Mouse (Mus musculus) gastrocnemius, adult 8-10 months (tissue): ENCODE results near the gene Olfr524. TPM values are rescaled to one million over a fixed set of nuclear protein-coding genes. Genes with fewer than 3 reads are reported as not detected.

Source experiments
- DNase-seq, 2 experiments: peaks; one replicate each; pipeline ENCODE4 v3.0.0; 2022; ENCODE audit warnings: low spot score in 2 of 2
- total RNA-seq, 4 experiments: library from RNA; stranded (reverse); gene quantifications; 2 replicates each; pipeline ENCODE4 v1.2.4; 2022

Olfr524 gene
- total RNA-seq: not detected

GRCm38 (mm10) chr7:140205864-140206263 is at the start of gene Olfr524:
TSS of gene Olfr524 (minus strand) at chr7:140205964.
- DNase-seq: no peak

DNA sequence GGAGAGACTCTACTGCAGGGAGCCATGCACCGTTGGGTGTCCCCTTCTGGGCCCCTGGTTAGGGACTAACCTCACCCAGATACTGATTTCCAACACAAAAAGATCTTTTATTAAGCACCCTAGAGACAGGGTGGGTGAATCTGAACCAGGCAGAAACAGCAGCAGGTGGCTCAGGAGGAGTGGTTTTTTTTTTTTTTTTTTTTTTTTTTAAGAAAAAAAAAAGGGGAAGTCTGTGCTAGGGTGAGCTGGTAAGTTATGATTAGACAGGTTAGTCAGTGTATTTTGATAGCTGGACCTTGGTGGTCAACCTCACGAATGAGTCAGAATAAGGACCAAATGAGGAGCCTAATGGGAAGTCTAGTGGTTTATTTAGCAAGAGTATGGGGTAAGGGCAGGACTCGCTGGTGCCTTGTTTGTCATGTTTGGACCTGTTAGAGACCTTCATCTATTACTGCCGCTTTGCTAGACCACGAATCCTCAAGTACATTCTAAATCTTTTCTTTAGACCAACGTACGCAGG is 48.1 kb upstream of the Olfr524 start:
- no peak for DNase-seq

DNA sequence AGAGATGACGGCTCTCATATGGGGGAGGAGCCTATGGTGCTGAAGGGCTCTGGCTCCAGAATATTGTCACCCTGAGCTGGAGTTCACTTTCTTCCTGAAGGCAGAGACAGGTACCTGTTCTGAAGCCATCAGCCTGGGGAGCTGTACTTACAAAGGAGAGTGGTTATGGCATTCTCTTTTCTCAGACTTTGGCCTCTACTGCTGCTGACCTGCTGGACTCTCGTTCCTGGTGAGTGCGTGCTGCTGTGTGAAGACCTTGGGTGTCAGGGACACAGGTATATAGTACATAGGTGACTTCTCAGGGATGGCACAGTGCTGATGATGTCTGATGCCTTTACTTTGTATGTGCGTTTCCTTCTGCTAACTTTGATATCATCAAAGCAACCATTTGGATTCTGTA is 41.5 kb upstream of the Olfr524 start, which contains the start of gene 5830411N06Rik:
TSS of gene 5830411N06Rik (plus strand) at position 69 of the 400 bp plus-strand sequence.
- no peak for DNase-seq

DNA sequence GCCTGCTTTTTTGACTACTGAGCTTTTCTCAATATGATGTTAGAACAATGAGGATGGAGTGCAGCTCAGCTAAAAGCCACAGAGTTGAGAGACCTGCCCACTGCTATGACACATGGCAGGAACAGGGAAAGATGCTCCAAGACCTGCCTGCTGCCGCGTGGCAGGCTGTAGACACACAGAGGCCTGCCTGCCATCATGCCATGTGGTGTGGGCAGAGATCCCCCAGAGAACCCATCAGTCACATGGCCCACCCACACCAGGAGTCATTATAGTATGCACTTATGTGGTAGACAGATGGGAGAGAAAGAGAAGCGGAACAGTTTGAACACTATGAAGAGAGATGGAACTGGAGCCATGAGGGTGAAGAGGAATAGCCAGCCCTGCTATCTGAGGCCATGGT is 27.9 kb upstream of the Olfr524 start:
- no peak for DNase-seq

DNA sequence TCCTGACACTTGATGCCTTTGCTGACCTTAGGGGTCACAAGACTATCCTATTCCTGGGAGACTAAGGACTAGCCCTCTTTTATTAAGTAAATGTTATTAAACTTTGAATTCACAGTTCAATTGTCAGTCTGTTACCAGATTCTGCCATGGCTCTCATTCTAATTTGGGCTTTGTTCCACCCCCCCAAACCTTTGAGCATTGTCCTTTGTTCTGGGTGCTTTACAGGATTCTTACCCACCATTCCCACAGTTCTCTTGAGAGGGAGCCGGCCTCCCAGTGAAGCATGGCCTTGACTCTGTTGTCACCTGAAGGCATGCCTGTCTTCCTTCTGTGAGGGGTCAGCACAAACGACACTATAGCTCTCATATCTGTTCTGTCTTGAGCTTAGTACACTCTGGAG is 25.3 kb upstream of the Olfr524 start:
- no peak for DNase-seq

DNA sequence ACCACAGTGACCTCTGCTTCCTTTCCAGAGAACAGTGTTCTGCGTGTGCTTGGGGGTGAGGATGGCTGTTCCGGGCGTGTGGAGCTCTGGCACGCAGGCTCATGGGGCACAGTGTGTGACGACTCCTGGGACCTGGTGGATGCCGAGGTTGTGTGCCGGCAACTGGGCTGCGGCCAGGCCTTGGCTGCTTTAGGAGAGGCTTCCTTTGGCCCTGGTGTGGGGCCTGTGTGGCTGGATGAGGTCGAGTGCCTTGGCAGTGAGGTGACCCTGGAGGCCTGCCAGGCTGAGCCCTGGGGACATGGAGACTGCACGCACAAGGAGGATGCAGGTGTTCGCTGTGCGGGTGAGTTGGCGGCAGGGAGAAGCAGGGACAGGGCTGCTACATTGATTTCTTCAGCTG is 22.7 kb upstream of the Olfr524 start:
- no peak for DNase-seq

- no peak for DNase-seq
Measured at GRCm38 (mm10) chr7:140224209-140224608, 18.4 kb upstream of the Olfr524 start.

- no peak for DNase-seq
Measured at GRCm38 (mm10) chr7:140220375-140220774, 14.6 kb upstream of the Olfr524 start.

GRCm38 (mm10) chr7:140219268-140219667 is 13.5 kb upstream of the Olfr524 start:
- DNase-seq: no peak

- DNase-seq: no peak
Measured at GRCm38 (mm10) chr7:140217967-140218366, 12.2 kb upstream of the Olfr524 start, which contains the start of gene Cd163l1. TSS of gene Cd163l1 (plus strand) at chr7:140218267.

DNA sequence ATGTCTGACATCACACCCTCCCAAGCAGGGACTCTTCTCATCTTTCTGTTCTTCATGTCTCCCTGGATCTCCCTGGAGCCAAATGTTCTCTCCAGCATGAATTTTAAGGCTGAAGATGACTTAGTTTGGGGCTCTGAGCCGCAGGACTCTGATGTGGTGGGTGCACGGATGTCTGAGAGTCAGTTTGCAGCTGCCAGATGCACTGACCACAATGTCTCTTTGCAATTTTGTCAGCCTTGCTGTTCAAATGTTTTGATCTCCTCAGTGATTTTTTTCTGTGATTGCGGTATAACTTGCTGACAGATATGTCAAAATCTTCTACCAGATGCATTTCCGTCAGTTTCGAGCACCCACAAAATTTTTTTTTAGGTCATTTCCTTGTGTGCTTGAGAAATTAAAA is 8.1 kb upstream of the Olfr524 start:
- DNase-seq: no peak

DNA sequence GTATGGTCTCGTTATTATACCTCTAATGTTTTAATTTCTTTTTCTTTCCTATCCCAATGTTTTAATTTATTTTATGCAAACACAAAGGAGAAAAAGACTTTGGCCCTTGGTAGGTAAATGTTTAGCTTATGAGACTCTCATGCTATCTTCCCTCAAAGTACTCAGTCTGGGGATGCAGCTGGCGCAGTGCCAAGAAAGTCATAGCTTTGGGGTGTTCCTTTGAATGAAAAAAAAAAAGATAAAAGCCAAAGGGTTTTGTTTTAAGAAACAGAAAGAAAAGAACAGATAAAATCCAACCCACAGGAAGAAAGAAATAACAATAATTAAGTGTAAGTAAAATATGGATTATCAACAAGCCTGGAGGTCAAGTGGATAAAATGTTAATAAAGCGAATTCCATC is 2.9 kb upstream of the Olfr524 start:
- no peak for DNase-seq

- DNase-seq: no peak
Measured at GRCm38 (mm10) chr7:140208153-140208552, 2.4 kb upstream of the Olfr524 start.

GRCm38 (mm10) chr7:140206904-140207303 is 1.1 kb upstream of the Olfr524 start:
- DNase-seq: no peak

GRCm38 (mm10) chr7:140201090-140201489 is 4.7 kb downstream of the Olfr524 start:
- DNase-seq: no peak

GRCm38 (mm10) chr7:140196002-140196401 is 9.8 kb downstream of the Olfr524 start:
- DNase-seq: no peak

- no peak for DNase-seq
Measured at GRCm38 (mm10) chr7:140194031-140194430, 11.7 kb downstream of the Olfr524 start.

DNA sequence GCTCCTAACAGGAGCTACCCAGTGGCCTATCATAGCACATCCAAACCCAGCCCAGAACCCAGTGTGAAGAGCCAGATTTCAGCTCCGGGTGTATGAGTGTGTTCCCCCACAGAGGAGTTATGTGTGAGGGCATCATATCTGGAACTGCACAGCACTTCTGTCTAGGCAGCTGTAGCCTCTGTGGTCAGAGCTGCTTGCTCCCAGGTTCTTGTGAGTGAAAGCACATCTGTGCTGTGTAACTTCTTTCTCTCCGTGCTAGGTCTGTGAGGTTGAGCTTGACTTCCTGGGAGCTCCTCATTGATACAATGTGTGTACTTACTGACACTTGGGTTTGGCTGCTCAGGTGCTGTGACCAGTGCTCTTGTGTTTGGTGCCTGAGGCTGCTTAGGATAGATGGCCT is 12.9 kb downstream of the Olfr524 start:
- DNase-seq: no peak

DNA sequence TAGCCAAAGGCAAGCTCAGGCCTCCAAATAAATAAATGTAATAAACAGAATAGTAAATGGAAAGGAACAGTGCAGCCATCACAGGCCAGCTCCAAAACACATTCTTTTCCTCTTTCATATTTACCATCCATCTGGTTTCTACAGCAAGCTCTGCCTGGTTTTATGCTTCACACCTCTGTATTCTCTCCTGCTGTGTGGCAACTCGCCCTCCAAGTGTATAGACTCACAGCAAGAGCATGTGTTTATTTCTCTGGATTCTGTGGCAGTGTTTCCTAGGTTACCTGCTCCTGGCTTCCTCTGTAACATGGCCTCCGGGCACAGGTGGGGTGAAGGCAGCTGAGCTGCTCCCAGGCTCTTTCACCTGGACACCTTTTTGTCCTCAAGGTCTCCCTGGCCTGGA is 13.3 kb downstream of the Olfr524 start:
- no peak for DNase-seq

DNA sequence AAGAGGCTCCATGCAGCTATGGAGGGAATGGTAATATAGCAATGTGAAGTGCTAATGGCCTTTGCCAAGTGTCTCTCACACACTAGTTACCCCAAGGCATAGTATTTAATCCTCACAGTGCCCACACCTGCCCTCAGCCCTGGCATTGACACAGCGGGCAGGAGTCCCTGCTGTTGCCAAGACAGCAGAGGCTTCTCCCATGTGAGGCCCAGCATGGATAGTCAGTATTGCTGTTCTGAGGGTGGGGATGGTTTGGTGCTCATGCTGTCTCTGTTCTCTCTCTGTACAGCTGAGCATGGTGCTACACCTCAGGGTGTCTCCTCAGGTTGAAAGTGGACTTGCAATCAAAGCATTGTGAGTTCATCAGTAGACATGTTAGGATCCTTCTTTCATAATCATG is 15.3 kb downstream of the Olfr524 start:
- DNase-seq: no peak

GRCm38 (mm10) chr7:140188391-140189328 is 17.1 kb downstream of the Olfr524 start:
- DNase-seq: no peak

DNA sequence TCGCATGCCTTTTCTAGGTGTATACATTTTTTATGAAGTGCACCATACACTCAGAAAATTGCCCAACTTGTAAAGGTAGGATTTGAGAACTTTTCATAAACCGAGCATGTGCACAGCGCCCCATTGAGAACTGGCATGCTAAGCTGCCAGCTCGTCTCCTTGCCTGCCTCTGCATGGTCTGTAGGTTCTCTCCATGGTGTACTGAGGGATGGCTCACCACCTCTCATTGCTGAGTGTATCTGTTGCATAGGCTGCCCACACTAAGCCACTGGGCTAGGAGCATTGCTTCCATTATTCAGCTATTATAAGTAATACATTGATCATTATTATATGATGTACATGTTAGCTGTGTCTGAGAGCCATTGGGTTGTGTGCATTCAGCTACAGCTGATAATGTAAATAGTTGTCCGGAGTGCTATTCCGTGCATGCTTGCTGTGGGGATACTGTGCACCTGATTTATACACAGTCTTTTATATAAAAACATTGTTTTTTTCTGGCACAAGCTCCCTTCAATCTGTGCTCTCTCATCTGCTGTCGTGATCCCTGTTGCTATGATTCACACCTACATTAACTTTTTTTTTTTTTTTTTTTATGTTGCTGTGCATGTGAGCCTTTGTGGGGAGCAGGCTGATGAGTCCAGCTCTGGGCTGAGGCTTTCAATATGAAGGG is 17.9 kb downstream of the Olfr524 start:
- no peak for DNase-seq
